7 mouse cellular contexts compared by ENCODE assay signal in the genomic region with DNA sequence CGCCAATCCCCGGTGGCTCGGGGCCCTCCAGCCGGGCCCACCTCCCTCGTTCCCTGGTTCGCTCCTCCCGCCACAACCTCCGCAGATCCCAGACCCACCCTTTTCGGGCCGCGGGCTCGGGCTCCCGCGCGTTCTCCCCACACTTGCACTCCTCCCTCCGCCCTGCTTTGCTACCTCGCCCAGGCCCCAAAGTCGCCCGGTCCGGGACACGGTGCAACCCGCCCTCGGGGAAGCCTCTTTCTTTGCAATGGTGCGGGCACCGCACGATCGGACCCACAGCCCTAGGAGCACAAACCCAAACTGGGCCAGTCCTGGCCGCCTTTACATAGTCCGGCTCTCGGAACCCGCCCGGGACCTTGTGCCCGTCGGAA. TPM values are rescaled to one million over a fixed set of nuclear protein-coding genes. Genes with fewer than 3 reads are reported as not detected.
A peak's percentile ranks its signal among the peaks of the same experiment; 100 is the strongest.
DNase-seq lines count a peak whose midpoint lies in the region; ATAC-seq and TF ChIP-seq lines count a peak whose summit lies in the region.

No protein-coding gene starts in this region.

- peak overlapping the region; percentile 42; the same call in 1 of the 2 replicates for H3K9ac ChIP-seq in kidney, postnatal 0 days (ENCODE audit: low read depth, low read length)

- no peaks in the 10 kb centered on the region for H3K9me3 ChIP-seq in kidney, postnatal 0 days (replicated peaks; ENCODE audit: low read length)

- ATAC-seq in common myeloid progenitor, adult 5-6 weeks (replicated peaks; ENCODE audit: low read depth, poor library complexity, severe bottlenecking), result peak; percentile 40
- ATAC-seq in kidney, postnatal 0 days (replicated peaks; ENCODE audit: low FRiP score, low read depth), result peak; percentile 26
- peak; percentile 37 for ATAC-seq in megakaryocyte progenitor cell, adult 5-6 weeks (replicated peaks; ENCODE audit: poor library complexity)

- no peaks in the 10 kb centered on the region for H3K27me3 ChIP-seq in kidney, postnatal 0 days (ENCODE audit: insufficient read depth, low read length)

- 24% methylated on average over 21 of the region's 34 CpGs for WGBS in kidney, postnatal 0 days

- peak; percentile 30 to 50 for DNase-seq in thymus, adult 18-20 months
- no peak for DNase-seq in thymus, postnatal 0 days (ENCODE audit: low spot score)
- peak; percentile 58 to 60 for DNase-seq in heart, adult 9 months (ENCODE audit: low spot score in 2 of 2)
- DNase-seq in kidney, postnatal 0 days (ENCODE audit: low spot score), result no peak
- peak; percentile 74 to 76 for DNase-seq in spleen, postnatal 10 days (ENCODE audit: low spot score in 2 of 2)

- no peak overlapping the region for H3K27ac ChIP-seq in kidney, postnatal 0 days

- peak overlapping the region; percentile 57 for H3K4me2 ChIP-seq in kidney, postnatal 0 days (ENCODE audit: low read length)

- no peaks in the 10 kb centered on the region for H3K36me3 ChIP-seq in kidney, postnatal 0 days (ENCODE audit: insufficient read depth, low read length)

- peak overlapping the region; percentile 42 for H3K4me3 ChIP-seq in kidney, postnatal 0 days (replicated peaks; ENCODE audit: low read depth, low read length)

- no peaks in the 10 kb centered on the region for H3K4me1 ChIP-seq in kidney, postnatal 0 days (replicated peaks; ENCODE audit: insufficient read depth, low read length)

- no peak for TF ChIP-seq CTCF in kidney, postnatal 0 days (IDR thresholded peaks at IDR 0.05; ENCODE audit: low read depth)

RNA-seq across cellular contexts. Expression of a gene that starts 29.0 kb away (rescaled TPM):
- polyA plus RNA-seq in thymus, postnatal 0 days (2015; fragmentation: Nextera tagmentation; extraction: Ambion mirVana), result 26.8 and 27.3 TPM in 2 replicates
- total RNA-seq in common myeloid progenitor, adult 5-6 weeks (2017), result 92.6 and 103 TPM in 2 replicates
- 14.0 and 16.2 TPM in 2 replicates for polyA plus RNA-seq in kidney, postnatal 0 days (2015; fragmentation: Nextera tagmentation; extraction: Ambion mirVana)
- 37.2 and 39.8 TPM in 2 replicates for total RNA-seq in megakaryocyte progenitor cell, adult 5-6 weeks (2015)
- 70.0 and 86.7 TPM in 2 replicates for total RNA-seq in megakaryocyte progenitor cell, adult 5-6 weeks (2017)

RNA-seq across cellular contexts. Expression of a gene that starts 55.5 kb away (rescaled TPM):
- 1.4 and 1.8 TPM in 2 replicates for polyA plus RNA-seq in thymus, postnatal 0 days (2015; fragmentation: Nextera tagmentation; extraction: Ambion mirVana)
- 4.5 and 13.3 TPM in 2 replicates for total RNA-seq in common myeloid progenitor, adult 5-6 weeks (2017)
- polyA plus RNA-seq in kidney, postnatal 0 days (2015; fragmentation: Nextera tagmentation; extraction: Ambion mirVana), result 3.0 and 3.3 TPM in 2 replicates
- 10.0 and 10.3 TPM in 2 replicates for total RNA-seq in megakaryocyte progenitor cell, adult 5-6 weeks (2015)
- 4.3 and 6.9 TPM in 2 replicates for total RNA-seq in megakaryocyte progenitor cell, adult 5-6 weeks (2017)

Comparison
In these comparisons a context has a peak if more than half of its experiments do, and no peak if none do; other contexts are left out.
1. DNase-seq: peak in thymus, adult 18-20 months (2 of 2), heart, adult 9 months (2 of 2) and spleen, postnatal 10 days (2 of 2); none in thymus, postnatal 0 days (single experiment) and kidney, postnatal 0 days (single experiment).
2. Peak in every context shown above with its lines, with median percentiles within 50 percentile points of each other: ATAC-seq.